In the genomic region with DNA sequence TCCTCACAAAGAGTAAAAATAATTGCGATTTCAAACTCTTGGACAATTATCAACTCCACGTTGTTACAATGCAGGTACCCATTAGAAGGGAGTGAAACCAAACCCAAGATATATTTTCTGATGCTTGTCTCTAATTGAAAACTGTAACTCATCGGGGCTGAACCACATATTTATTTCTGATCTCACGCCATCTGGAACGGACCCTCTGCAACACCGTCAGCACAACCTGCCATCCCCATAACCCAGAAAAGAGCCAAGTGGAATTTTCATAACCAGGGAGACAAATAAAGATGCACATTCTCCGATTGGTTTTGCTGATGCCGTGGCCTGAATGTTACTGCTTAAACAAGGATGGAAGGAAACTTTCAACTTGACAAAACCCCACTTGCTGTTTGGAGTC, we compare ENCODE assay signal across 22 mouse cellular contexts.
DNase-seq lines count a peak whose midpoint lies in the region; ATAC-seq and TF ChIP-seq lines count a peak whose summit lies in the region.
"Had no signal": no experiment of that assay in that cellular context is flagged by ENCODE, and none has a peak within 500 bp of the region (broad histone marks: within the 10 kb centered on the region; RNA-seq: fewer than 3 reads in every experiment).

No protein-coding gene starts in this region.

- no peak for DNase-seq in cerebellum, adult 2 months
- DNase-seq in cerebellum, adult 11 months: no peak
- peak; percentile 13 for DNase-seq in forebrain, embryonic 14.5 days (ENCODE audit: low spot score)
- DNase-seq in forebrain, embryonic 11.5 days (ENCODE audit: low spot score): no peak
- peak; percentile 8 for DNase-seq in left cerebral cortex, postnatal 4 days
- DNase-seq in left cerebral cortex, postnatal 25 days (ENCODE audit: low spot score in 2 of 2): no peak
- peak; percentile 39 for DNase-seq in brain, embryonic 14.5 days (ENCODE audit: low read depth)
- DNase-seq: adrenal gland, adult 8-10 months; adrenal gland, postnatal 25 days; cerebellum, adult 8-10 months; gastrocnemius, postnatal 10 days; gastrocnemius, postnatal 36 days; heart, postnatal 10 days; heart, postnatal 36 days had no signal

- peak overlapping the region; percentile 34 for H3K4me3 ChIP-seq in cerebellum, adult 2 months (replicated peaks; ENCODE audit: insufficient read depth, low read depth, low read length)
- H3K4me3 ChIP-seq in forebrain, embryonic 14.5 days (ENCODE audit: low read depth, low read length): no peak overlapping the region
- no peak overlapping the region for H3K4me3 ChIP-seq in forebrain, embryonic 11.5 days (ENCODE audit: low read depth, low read length)
- H3K4me3 ChIP-seq: forebrain, embryonic 12.5 days; heart, embryonic 12.5 days; heart, embryonic 15.5 days; hindbrain, embryonic 10.5 days had no signal

- ATAC-seq in forebrain, embryonic 14.5 days: no peak
- ATAC-seq in forebrain, embryonic 11.5 days (replicated peaks; ENCODE audit: low FRiP score): no peak
- ATAC-seq: activated CD4-positive, CD25-positive, alpha-beta regulatory T cell, adult 4 months; forebrain, embryonic 16.5 days; intestine, postnatal 0 days had no signal

- H3K27ac ChIP-seq in cerebellum, adult 2 months (ENCODE audit: insufficient read depth, low read length): no peak overlapping the region
- H3K27ac ChIP-seq in forebrain, embryonic 14.5 days (ENCODE audit: low read depth, low read length): no peak overlapping the region
- H3K27ac ChIP-seq in forebrain, embryonic 11.5 days (ENCODE audit: low read depth, low read length): no peak overlapping the region
- H3K27ac ChIP-seq: forebrain, embryonic 12.5 days; heart, embryonic 15.5 days; hindbrain, embryonic 10.5 days; hindbrain, embryonic 14.5 days had no signal

- H3K36me3 ChIP-seq in forebrain, embryonic 14.5 days (ENCODE audit: control insufficient read depth, insufficient read depth, low read length): no peaks in the 10 kb centered on the region
- no peaks in the 10 kb centered on the region for H3K36me3 ChIP-seq in forebrain, embryonic 11.5 days (ENCODE audit: control insufficient read depth, insufficient read depth, low read length)
- H3K36me3 ChIP-seq: forebrain, embryonic 12.5 days; heart, embryonic 12.5 days; heart, embryonic 15.5 days; hindbrain, embryonic 10.5 days had no signal

- TF ChIP-seq POLR2A in cerebellum, adult 2 months (IDR thresholded peaks at IDR 0.05; ENCODE audit: borderline replicate concordance, insufficient read depth, low read length): no peak
- no peak for TF ChIP-seq POLR2A in brain, embryonic 14.5 days (IDR thresholded peaks at IDR 0.05; ENCODE audit: borderline replicate concordance, extremely low read depth, insufficient read depth, insufficient read length, poor library complexity, severe bottlenecking)

- TF ChIP-seq CTCF in cerebellum, adult 2 months (IDR thresholded peaks at IDR 0.05; ENCODE audit: borderline replicate concordance, insufficient read depth, low read depth, low read length): no peak
- TF ChIP-seq CTCF in brain, embryonic 14.5 days (IDR thresholded peaks at IDR 0.05; ENCODE audit: borderline replicate concordance, extremely low read depth, insufficient read depth, insufficient read length): no peak

- no peaks in the 10 kb centered on the region for H3K9me3 ChIP-seq in forebrain, embryonic 14.5 days (replicated peaks; ENCODE audit: control insufficient read depth, low read length)
- H3K9me3 ChIP-seq in forebrain, embryonic 11.5 days (ENCODE audit: control insufficient read depth, low read length): no peaks in the 10 kb centered on the region
- H3K9me3 ChIP-seq: forebrain, embryonic 12.5 days; heart, embryonic 12.5 days; heart, embryonic 15.5 days; hindbrain, embryonic 10.5 days had no signal

- intact Hi-C loops in left cerebral cortex, postnatal 4 days (cut with DNase I): no loop called here
- intact Hi-C loops in left cerebral cortex, postnatal 25 days (cut with DNase I): no loop called here

- H3K9ac ChIP-seq in forebrain, embryonic 14.5 days (ENCODE audit: low read length): no peak overlapping the region
- no peak overlapping the region for H3K9ac ChIP-seq in forebrain, embryonic 11.5 days (ENCODE audit: low read length)
- H3K9ac ChIP-seq: forebrain, embryonic 12.5 days; heart, embryonic 12.5 days; heart, embryonic 15.5 days; hindbrain, embryonic 14.5 days had no signal

- 0 out of 2 replicates have a peak, but pooled peaks cover 2% of the 10 kb centered on the region for H3K4me1 ChIP-seq in cerebellum, adult 2 months (ENCODE audit: control insufficient read depth, insufficient read depth, low read length)
- H3K4me1 ChIP-seq in forebrain, embryonic 14.5 days (ENCODE audit: control insufficient read depth, insufficient read depth, low read length): peaks cover 2% of the 10 kb centered on the region; the same call in 1 of the 2 replicates
- no peaks in the 10 kb centered on the region for H3K4me1 ChIP-seq in forebrain, embryonic 11.5 days (replicated peaks; ENCODE audit: control insufficient read depth, insufficient read depth, low read length)
- H3K4me1 ChIP-seq: forebrain, embryonic 12.5 days; heart, embryonic 12.5 days; heart, embryonic 15.5 days; hindbrain, embryonic 10.5 days had no signal

- 12% methylated on average over 8 of the region's 8 CpGs for WGBS in cerebellum, adult 2 months
- WGBS in forebrain, embryonic 14.5 days: 62% methylated on average over 8 of the region's 8 CpGs
- WGBS in forebrain, embryonic 11.5 days: 78% methylated on average over 8 of the region's 8 CpGs

- H3K27me3 ChIP-seq in cerebellum, adult 2 months (ENCODE audit: control insufficient read depth, insufficient read depth, low read length): no peaks in the 10 kb centered on the region
- no peaks in the 10 kb centered on the region for H3K27me3 ChIP-seq in forebrain, embryonic 14.5 days (replicated peaks; ENCODE audit: control insufficient read depth, insufficient read depth, low read length)
- H3K27me3 ChIP-seq in forebrain, embryonic 11.5 days (ENCODE audit: control insufficient read depth, insufficient read depth, low read length): no peaks in the 10 kb centered on the region
- H3K27me3 ChIP-seq: forebrain, embryonic 12.5 days; heart, embryonic 12.5 days; heart, embryonic 15.5 days had no signal

- H3K4me2 ChIP-seq in forebrain, embryonic 14.5 days (ENCODE audit: low read length): no peak overlapping the region
- no peak overlapping the region for H3K4me2 ChIP-seq in forebrain, embryonic 11.5 days (ENCODE audit: low read depth, low read length, severe bottlenecking)
- H3K4me2 ChIP-seq: forebrain, embryonic 12.5 days; heart, embryonic 12.5 days; heart, embryonic 15.5 days; hindbrain, embryonic 14.5 days had no signal

Comparison
In these comparisons a context has a peak if more than half of its experiments do, and no peak if none do; other contexts are left out.
1. DNase-seq: peak in forebrain, embryonic 14.5 days (single experiment), left cerebral cortex, postnatal 4 days (single experiment) and brain, embryonic 14.5 days (single experiment); none in cerebellum, adult 2 months (0 of 2), cerebellum, adult 11 months (single experiment), forebrain, embryonic 11.5 days (single experiment) and left cerebral cortex, postnatal 25 days (0 of 2).